Mouse (Mus musculus) MEL (cell line): ENCODE results near the gene Lpar6.

Experiments used
- CTCF ChIP-seq, 3 experiments: IDR thresholded peaks in 2 of 3; conservative IDR thresholded peaks in 1 of 3; 2 replicates each; pipeline ENCODE4 v1.5.1; 2011 to 2012; ENCODE audit warnings: low read length in 3 of 3, low read depth in 2 of 3, mild to moderate bottlenecking in 2 of 3, improper control_type of control experiment in 1 of 3, inconsistent platforms in 1 of 3, mixed read lengths in 1 of 3, moderate library complexity in 1 of 3; ENCODE audit not compliant: control insufficient read depth in 1 of 3, insufficient read depth in 1 of 3, poor library complexity in 1 of 3, severe bottlenecking in 1 of 3
- ELF1 ChIP-seq: IDR thresholded peaks from 2 replicates; pipeline ENCODE4 v1.6.1; 2014; ENCODE audit warnings: low read depth, mild to moderate bottlenecking, inconsistent platforms, low read length, improper control_type of control experiment, moderate library complexity
- POLR2A ChIP-seq, 2 experiments: IDR thresholded peaks; 2 replicates each; pipeline ENCODE4 v1.6.1; 2011 to 2012; ENCODE audit warnings: low read length in 2 of 2, mild to moderate bottlenecking in 2 of 2, control low read depth in 1 of 2, improper control_type of control experiment in 1 of 2, low read depth in 1 of 2, moderate library complexity in 1 of 2; ENCODE audit not compliant: control insufficient read depth in 1 of 2, insufficient read depth in 1 of 2, poor library complexity in 1 of 2

DNA sequence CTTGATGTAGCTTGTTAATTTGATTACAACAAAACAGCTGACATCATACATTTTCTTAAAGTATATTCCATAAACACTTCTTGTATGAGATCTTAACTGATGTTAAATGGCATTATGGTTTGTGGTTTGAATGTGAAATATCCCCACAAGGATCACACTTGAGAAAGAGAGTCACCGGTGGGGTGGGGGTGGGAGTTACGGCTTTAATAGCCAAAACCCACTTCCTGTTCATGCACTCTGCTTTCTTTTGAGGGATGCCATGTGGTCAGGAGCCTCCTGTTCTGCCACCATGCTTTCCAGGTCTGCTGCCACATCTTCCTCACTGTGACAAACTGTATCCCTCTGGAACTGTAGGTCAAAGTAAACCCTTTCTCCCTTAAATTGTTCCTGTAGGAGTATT is 52.2 kb downstream of the Lpar6 start:
- no peak for TF ChIP-seq POLR2A (IDR thresholded peaks at IDR 0.05; ENCODE audit: control insufficient read depth in 1 of 2, insufficient read depth in 1 of 2, low read depth in 1 of 2, low read length in 2 of 2, poor library complexity in 1 of 2)
- TF ChIP-seq ELF1: no peak
- no peak for TF ChIP-seq CTCF (IDR thresholded peaks at IDR 0.05 in 2 of 3, conservative IDR thresholded peaks at IDR 0.05 in 1 of 3; ENCODE audit: control insufficient read depth in 1 of 3, insufficient read depth in 1 of 3, low read depth in 2 of 3, low read length in 3 of 3, poor library complexity in 1 of 3, severe bottlenecking in 1 of 3)
